Mouse (Mus musculus): ENCODE measurements around the gene Tmem150a.

DNA sequence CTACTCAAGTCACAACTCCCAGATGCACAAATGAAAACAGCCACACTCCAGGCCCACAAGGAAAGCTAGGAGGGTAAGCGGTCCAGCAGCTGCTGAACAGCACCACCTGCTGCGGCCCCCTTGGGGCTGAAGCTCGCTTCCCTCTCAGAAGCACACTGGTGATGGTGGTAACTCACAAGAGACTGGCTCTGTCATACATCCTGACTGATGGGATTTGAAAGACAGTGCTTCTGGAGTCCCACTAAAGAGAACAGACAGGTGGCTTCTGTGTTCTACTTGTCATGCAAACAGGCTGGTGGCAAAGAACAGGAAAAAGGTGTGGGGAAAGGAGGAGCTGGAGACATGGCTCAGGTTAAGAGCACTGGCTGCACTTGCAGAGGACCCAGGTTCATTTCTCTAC, 32.3 kb upstream of the Tmem150a start:
- no peak for TF ChIP-seq CTCF (IDR thresholded peaks at IDR 0.05; ENCODE audit: control insufficient read depth, insufficient read depth, insufficient replicate concordance, low read depth, low read length)
- no peak for TF ChIP-seq POLR2A (IDR thresholded peaks at IDR 0.05; ENCODE audit: control insufficient read depth, low read depth, low read length)

All from testis, adult 2 months (tissue).